Mouse (Mus musculus): ENCODE data around the gene Ankrd2. TPM values are rescaled to one million over a fixed set of nuclear protein-coding genes. Genes with fewer than 3 reads are reported as not detected.

Gene Ankrd2
- total RNA-seq (2021) = 1 to 10 TPM in 1 of 2 experiments, under 1 TPM in 1; 0.36 to 2.8 TPM
- long read RNA-seq, experiment 1, partial matches to known transcripts = 0 of 2 reads
- long read RNA-seq, experiment 1, other reads (novel, unspliced or antisense) = 0 of 2 reads
- long read RNA-seq, experiment 2 = 0 reads

- peak; percentile 39 to 76 for DNase-seq (ENCODE audit: low spot score in 2 of 2)
Observed at GRCm38 (mm10) chr19:42035456-42036248, at the start of gene Ankrd2. Gene Ankrd2 (plus strand): TSS chr19:42036000.

DNA sequence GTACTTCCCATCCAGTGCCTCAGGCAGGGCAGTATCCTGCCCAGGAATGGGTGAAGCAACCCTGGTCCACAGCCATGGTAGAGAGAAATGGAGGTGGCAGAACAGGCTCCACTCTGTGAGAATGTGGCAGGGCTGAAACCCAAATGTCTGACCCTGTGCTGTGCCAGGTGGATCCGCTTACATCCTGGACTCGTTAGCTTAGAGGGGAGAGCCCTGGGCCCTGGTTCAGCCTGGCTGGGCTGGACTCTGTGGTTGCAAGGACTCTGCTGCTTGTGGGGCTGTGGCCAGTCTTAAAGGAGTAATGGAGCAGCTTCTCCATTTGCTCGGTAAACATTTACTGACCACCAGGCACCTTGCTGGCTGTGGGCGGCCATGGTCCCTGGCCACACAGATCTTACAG, 48.6 kb upstream of the Ankrd2 start:
- no peak for DNase-seq (ENCODE audit: low spot score in 2 of 2)

GRCm38 (mm10) chr19:41989810-41990209, 46.0 kb upstream of the Ankrd2 start:
- DNase-seq (ENCODE audit: low spot score in 2 of 2) = no peak

DNA sequence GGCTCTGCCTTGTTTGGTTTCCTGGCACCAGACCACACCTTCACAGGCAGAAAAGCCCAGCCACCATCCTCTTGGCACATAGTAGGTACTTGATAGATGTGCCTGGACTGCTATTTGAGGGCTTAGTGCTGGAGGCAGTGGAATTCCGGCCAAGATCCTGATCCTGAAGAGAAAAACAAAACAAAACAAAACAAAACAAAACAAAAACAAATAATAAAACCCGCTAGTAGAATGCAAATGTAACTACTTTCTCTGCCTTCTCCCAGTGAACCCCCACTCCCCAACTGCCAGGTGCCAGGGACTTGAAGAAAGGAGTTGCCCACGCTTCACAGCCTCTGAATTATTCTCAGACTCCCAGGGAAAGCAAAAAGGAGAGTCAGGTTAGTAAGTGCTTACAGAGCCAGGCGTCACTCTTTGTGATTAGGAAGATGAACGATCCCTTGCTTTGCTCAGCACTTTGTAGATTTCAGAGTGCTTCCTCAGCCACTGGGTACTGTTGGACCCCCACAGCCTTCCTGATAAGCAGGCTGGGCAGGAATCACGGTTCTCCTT, 43.8 kb upstream of the Ankrd2 start:
- no peak for DNase-seq (ENCODE audit: low spot score in 2 of 2)

- no peak for DNase-seq (ENCODE audit: low spot score in 2 of 2)
Observed at GRCm38 (mm10) chr19:41992971-41993370, 42.8 kb upstream of the Ankrd2 start.

DNA sequence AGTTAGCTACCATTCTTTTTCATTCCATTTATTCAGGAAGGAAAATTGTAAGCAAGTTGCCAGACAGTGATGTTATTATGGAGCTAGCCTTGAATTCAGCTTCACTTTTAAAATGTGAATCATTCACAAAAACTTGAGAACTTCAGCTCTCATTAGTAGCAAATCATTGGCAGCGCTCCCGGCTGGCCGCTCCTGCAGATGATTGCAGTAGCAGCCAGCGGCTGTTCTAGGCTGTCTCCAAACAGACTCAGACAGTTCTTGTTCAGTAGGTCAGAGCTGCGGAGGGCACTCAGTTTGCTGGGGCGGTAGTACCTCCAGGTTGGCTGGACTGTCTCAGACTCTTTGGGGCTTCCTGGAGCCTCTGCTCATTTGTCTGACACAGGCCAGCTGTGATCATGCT, 42.3 kb upstream of the Ankrd2 start:
- DNase-seq (ENCODE audit: low spot score in 2 of 2) = peak; percentile 24 to 52

DNA sequence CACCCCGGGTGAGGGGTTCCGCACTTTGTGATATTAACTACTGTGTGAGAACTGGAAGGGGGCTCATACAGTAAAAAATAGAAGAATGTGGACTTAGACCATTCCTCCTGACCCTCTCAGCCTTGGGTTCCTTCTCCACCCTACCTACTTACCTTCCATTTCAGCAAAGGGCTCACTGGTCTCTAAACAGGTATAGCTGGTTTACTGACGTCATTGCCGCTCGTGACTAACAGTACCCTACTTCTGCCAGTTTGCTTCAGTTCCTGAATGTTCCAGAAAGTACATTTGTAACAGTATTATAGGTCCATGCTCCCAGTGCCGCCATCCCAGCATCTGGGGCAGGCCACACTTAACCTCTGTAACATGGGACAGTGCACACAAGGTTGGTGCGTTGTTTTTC, 41.8 kb upstream of the Ankrd2 start:
- no peak for DNase-seq (ENCODE audit: low spot score in 2 of 2)

- DNase-seq (ENCODE audit: low spot score in 2 of 2) = no peak
Observed at GRCm38 (mm10) chr19:41995483-41995882, 40.3 kb upstream of the Ankrd2 start.

DNA sequence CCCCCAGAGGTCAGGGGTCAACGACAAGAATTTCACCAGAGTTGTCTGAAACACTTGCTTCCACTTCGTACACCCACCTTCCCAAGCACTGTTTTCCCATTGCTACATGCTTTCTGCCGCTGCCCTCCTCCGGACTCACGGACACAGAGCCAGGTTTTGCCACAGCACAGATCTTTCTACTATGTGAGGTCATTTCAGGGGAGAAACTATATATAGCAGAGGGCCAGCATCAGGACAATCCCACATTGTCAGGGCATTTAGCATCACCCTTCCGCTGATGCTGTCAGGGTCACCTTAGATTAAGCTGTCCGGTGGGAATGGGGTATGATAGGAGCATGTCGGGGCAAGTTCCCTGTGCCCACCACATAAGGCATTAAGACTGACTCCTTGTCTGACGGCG, 38.7 kb upstream of the Ankrd2 start:
- DNase-seq (ENCODE audit: low spot score in 2 of 2) = no peak

DNA sequence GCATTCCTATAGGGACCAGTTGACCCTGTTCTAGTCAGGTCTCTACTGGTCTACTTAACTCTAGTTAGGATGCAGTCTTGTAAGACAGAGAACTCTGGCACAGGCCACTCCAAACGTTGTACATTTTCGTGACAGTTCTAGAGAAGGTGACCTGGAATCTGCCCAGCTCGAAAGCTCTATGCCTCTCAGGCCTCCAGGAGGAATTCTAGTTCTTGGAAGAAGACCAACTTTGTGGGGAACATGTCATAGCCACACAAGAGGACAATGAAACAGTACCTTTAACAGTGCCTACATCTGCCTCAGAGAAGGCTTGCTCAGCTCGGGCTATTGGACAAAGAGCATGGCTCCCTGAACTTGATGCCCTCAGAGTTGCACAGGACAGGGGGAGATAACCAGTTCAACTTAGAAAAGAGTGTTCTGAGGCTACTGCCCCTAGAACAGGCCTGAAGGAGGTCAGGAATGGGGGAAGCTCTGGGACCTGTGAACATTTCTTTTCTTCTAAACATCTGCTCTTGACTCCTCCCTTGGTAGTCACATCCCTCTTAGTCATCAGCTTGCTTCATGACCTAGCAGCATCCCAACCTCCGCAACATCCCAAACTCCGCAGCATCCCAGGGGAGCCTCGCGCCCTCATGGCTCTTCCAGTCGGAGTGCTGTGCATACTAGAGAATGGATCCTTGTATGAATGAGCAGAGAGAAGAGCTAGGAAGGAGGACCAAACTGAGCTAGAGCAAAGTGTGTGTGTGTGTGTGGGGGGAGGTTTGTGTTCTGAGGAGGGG, 36.8 kb upstream of the Ankrd2 start:
- no peak for DNase-seq (ENCODE audit: low spot score in 2 of 2)

GRCm38 (mm10) chr19:41999688-42000283, 36.0 kb upstream of the Ankrd2 start:
- no peak for DNase-seq (ENCODE audit: low spot score in 2 of 2)

- DNase-seq (ENCODE audit: low spot score in 2 of 2) = no peak
Observed at GRCm38 (mm10) chr19:42000446-42000958, 35.3 kb upstream of the Ankrd2 start.

DNA sequence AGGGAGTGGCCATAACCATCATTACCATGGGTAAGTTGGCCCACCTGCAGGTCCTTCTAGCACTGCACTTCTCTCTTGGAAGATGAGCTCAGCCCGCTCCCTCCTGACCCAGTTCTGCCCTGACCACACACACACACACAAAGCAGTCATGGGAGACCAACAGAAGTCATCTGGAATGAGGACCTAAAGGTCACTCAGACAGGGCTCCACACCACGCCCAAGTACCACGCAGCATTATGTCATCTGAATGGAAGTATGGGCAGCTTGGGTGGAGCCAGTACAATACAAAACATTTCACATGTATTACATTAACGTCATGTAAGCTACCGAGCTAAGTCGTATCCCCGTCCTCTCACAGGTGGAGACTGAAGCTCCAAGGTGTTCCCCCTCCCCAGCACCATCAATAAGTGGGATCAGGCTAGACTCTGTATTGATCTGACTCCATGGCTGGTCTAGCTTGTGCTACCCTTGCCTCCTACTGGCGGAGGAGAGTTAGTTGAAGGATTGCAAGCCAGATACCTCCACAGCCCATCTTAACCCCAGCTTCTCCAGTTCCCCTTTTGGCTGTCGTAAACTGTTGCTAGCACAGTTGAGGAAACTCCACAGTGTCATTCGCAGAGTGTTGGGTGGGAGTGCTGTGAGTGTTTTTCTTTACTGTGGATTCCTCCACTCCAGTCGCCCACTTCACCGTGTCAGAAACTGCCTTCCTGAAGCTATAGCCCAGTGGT, 34.4 kb upstream of the Ankrd2 start:
- no peak for DNase-seq (ENCODE audit: low spot score in 2 of 2)

- DNase-seq (ENCODE audit: low spot score in 2 of 2) = no peak
Observed at GRCm38 (mm10) chr19:42004258-42004657, 31.5 kb upstream of the Ankrd2 start.

GRCm38 (mm10) chr19:42005616-42006015, 30.2 kb upstream of the Ankrd2 start:
- DNase-seq (ENCODE audit: low spot score in 2 of 2) = no peak

DNA sequence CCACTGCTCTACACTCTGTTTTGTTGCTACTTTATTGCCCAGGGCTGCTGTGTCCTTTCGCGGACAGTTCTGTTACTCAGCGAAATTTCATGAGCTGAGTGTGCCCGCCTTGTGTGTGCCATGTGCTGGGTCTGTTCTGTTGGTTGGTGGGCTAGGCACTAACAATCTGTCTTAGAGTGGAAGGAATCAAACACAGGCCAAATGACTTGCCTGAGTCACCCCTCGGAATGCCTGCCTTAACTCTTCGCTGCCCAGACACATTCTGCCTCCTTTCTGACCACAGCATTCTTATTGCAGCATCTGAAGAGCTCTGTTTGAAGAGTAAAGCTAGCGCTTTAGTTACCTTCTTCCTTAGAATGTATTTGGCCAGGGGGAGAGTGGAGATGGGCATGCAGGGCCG, 29.2 kb upstream of the Ankrd2 start:
- DNase-seq (ENCODE audit: low spot score in 2 of 2) = no peak

DNA sequence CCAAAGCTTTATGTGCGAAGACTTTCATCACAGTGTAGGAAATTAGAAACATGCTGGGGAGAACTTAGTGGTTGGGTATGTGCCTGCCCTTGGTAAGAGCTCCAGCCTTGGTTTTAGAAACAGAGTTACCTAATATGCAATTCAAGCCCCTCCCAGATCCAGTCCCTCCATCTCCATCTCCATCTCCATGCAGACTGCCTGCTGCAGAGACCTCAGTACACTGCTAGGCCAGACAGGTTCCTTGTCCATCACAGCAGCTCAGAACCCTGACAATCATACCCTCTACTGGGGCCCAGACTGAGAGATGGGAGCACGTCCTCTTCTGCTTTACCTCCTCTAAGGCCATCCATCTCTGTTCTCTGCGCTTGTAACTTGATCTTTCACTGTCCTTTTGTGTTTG, 27.2 kb upstream of the Ankrd2 start:
- no peak for DNase-seq (ENCODE audit: low spot score in 2 of 2)

- DNase-seq (ENCODE audit: low spot score in 2 of 2) = no peak
Observed at GRCm38 (mm10) chr19:42009067-42009466, 26.7 kb upstream of the Ankrd2 start.

GRCm38 (mm10) chr19:42010436-42010835, 25.4 kb upstream of the Ankrd2 start:
- no peak for DNase-seq (ENCODE audit: low spot score in 2 of 2)

- DNase-seq (ENCODE audit: low spot score in 2 of 2) = no peak
Observed at GRCm38 (mm10) chr19:42011123-42011522, 24.7 kb upstream of the Ankrd2 start.
